Mouse (Mus musculus) fibroblast of lung, adult 2 months (primary cell): ENCODE measurements around the gene Wdr91.
A peak's percentile ranks its signal among the peaks of the same experiment; 100 is the strongest.

Experiments used
- DNase-seq: peaks from one replicate; pipeline ENCODE4 v3.0.0-alpha.2; 2011; ENCODE audit warnings: low read depth

Gene Wdr91

DNA sequence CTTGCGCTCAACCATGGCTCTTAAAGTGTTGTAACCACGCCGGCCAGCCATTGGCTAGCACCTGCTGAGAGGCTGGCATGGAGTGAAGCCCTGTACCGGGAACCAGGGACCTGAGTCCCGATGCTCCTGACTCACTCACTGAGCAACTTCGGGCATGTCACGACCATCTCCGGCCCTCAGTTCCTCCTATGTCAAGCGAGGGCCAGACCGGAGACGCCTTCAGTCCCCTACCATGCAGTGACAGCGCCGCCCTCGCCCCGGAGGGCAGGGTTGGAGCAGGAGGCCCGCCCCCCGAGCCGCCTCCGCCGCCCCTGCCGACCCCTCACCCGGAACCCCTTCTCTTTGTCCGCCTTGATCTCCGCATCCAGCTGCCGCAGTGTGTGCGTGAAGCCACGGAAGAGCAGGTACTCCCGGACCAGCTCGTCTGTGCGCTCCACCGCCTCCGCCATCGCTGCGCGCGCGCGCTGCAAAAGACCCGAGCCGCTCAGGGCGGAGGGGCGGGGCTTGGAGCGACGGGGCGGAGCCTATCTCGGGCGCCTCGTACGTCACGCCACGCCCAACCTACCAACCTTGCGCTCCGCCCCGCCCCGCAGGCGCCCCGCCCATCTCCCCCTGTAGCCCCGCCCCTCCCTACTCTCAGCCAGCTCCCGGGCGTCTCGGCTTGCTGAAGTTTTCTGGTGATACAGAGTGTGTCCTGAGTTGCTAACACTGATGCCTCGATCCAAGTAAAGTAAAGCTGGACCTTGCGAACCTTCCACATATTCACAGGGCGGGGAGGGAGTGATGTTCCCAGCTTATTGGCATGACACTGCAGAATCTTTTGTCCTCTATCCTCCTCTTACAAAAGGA, at the start of gene Wdr91:
Wdr91 (minus strand) TSS at position 506 of the 849 bp plus-strand sequence.
- DNase-seq = peak; percentile 70

DNA sequence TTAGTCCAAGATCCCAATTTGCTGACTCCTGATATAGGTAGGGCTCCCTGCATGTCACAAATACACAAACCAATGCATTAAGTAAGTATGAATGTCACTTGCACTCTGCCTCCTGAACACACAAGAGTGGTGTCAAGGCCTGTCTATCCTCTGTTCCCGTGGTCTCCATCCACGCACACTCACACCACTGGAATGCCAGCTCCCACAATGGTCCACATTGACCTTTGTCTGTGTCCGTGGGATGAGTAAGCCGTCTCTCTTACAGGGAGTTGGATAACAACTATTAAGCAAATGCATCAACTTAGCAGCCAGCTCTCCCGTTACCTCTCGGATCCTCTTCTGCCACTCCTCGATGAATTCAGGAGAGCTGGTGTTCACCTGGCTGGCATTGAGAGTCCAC, 48.5 kb upstream of the Wdr91 start:
- no peak for DNase-seq

DNA sequence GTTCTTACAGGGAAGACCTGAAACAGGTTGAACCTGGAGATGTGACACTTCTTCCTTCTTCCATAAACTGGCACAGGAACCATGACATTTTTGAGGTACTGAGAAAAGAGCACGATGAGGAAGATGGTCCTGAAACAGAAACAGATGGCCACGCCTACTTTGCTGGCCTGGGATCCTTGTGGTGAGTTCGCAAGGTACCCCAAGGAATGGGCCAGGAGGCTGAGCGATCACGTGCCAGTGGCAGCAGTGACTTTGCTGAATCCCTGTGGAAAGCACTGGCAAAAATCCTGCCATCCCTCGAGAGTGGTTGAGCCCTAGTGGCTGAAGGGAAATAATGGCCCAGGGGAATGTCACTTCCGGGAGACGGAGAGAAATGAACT, 45.2 kb upstream of the Wdr91 start:
- DNase-seq = no peak

DNA sequence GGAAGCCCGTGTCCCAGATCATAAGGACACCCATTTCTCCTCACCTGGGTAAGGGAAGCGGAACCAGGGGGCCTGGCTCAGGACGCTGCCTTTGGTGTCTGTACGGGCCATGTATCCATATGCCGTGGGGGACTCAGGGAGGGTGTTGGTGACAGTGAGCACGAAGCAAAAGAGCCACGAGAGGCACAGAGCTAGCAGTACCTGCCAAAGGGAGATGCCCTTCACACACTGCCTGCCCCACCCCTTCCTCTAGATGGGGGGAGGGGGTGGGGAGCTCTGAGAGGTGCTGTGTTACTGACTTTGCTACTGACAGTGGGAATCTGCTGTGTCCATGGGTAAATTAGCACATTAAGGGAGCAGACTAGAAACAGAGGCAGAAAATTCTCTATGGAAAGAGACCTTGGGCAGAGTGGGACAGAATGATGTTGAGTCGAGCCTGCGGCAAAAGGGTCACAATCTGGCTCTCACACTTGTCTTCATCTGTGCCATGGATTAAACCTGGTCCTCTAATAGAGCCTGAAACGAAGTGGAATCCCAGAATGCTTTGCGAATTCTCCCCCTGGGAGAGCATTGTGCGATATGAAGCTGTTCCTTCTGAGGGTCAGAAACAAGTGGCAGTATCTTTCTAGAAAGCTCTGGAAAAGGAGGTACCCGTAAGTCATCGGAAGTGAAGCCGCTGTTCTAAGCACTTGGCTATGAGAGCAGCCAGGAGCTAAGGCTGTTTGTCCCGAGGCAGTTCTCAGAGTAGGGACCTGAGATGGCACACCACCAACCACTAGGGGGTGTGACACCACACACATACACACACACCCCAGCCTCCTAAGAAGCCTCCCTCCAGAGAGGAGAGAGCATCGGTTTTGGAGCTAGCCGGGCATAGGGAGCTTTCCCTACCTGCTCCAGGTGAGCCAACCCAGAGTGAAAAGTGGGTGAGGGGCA, 44.5 kb upstream of the Wdr91 start:
- no peak for DNase-seq

DNA sequence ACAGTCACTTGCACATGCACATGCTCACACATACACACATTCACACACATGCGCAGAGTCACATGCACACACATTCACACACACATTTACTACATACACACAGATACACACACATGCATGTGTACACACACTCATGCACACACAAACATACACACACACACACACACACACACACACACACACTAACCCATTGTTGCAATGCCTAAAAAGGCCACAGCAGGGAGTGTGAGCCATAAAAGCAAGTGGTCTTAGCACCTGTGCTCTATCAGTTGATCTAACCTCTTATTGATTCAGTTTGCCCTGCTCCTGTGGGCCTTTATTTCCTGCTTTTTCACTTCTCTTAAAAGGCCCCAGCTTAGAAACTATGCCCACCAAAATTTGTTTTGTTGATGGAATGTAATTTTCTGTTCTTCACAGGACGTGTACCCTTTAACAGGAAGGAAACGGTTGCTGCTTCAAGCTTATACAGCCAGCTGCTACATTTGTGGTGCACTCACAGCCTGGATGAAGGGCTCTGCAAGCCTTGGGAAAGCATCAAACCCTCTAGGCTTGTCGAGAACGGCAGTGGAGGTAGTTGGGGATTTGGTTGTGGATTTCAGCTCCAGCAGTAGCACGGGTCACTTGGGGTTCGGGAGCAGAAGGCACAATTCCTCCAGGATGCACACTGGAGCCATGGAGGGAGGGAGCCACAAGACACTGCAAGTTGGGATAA, 41.4 kb upstream of the Wdr91 start:
- no peak for DNase-seq

DNA sequence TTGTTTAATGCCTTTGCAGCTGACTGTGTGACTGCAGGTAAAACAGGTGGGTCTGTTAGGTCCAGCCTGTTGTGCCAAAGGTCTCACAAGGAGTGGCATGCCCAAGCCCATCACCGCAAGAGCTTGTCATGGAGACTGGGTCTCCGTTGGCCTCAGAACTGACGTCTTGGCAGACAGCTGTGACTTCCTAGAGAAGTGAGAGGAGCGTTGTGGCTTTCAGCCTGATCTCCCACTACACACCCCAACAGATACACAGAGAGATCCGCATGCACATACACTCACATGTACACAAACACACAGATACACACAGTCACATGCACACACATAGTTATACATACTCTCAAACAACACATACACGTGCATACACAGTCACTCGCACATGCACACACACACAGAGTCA, 40.8 kb upstream of the Wdr91 start:
- no peak for DNase-seq

DNA sequence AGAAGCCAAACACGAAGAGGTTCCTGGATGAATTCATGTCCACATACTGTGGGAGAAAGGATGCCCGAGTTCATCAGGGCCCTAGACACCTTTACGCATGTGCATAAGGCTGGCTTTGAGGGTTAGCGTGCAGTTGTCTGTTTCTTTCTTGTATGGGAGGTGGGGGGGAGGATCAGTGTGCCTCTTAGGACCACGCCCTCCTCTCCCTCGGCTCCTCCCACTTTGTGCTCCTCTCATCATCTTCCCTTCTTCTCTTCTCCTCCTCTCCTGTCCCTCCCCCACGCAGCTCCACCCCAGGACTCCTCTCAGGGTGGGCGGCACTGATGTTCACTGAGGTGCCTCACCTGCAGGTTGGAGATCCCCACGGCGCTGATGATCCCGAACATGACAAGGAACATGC, 37.8 kb upstream of the Wdr91 start:
- DNase-seq = no peak

DNA sequence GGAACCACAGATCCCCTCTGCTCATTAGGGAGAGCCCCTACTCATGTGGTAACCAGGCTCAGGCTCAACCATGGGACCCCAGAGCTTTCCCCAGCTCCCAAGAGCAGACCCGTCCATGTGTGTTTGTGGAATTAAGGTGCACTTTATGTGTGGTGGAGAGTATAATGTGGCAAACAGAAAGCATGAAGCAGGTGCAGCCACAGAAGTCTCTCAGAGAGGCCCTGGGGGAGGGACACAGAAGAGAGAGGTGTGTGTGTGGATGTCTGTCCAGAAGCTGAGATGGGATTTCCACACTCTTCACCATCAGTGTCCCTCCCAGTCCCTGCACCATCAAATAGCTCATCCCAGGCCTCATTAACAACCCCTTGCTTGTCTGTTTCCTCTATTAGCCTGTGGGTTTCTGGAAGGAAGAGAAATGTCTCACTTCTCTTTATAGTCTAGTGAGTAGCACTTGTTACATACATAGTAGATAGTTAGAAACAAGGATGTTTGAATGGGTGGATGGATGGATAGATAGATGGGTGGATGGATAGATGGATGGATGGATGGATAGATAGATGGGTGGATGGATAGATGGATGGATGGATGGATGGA, 35.9 kb upstream of the Wdr91 start:
- no peak for DNase-seq

DNA sequence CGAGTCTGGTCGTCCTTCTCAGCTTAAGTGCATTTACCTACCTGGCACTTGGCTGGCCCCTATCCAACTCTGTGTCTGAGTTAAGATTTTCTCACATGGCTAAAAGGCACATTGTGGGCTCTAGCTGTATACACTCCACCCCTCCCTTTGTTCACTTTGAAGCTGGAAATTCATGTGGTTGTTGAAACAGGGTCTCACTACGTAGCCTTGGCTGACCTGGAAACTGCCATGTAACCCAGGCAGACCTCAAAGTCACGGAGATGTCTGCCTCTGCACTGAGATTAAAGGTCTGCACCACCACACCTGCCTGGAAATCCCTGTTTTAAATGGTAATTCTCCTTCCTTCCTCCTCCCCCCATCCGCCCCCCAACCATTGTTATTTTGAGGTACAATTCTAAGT, 32.8 kb upstream of the Wdr91 start:
- no peak for DNase-seq

DNA sequence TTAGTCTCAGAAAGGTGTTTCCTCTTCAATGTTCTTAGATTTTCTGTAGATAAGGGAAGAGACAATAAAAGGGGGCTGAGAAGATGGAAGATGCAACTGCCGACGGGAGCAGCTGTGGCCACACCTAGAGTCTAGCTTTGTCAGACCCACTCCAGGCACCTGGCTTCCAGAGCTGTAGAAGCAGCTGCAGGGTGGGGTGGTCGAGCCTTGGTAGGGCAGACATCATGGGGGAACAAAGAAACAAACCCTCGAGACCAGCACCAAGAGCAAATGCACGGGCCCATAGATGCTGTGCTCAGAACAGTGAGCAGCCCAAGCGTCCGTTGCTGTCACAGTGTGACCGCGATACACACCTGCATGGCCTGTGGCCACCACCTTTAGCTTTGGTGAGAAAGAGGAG, 31.8 kb upstream of the Wdr91 start:
- no peak for DNase-seq

DNA sequence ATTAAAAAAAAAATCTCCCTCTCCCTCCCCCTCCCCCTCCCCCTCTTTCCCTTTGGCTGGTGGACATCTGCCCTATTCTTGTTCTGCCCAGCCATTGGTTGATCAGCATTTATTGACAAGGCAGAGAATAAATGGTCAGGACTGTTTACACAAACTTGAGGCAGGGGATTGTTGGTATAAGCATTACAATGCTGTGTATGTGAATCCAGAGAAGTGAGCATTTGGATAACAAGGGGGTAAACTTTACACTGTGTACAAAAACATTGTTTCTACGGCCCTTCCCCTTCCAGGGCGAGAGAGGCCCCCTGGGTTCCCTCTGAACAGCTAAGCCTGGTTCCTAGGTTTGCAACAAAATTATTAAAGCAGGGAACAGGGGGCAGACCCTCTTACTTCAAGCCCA, 30.8 kb upstream of the Wdr91 start:
- no peak for DNase-seq

DNA sequence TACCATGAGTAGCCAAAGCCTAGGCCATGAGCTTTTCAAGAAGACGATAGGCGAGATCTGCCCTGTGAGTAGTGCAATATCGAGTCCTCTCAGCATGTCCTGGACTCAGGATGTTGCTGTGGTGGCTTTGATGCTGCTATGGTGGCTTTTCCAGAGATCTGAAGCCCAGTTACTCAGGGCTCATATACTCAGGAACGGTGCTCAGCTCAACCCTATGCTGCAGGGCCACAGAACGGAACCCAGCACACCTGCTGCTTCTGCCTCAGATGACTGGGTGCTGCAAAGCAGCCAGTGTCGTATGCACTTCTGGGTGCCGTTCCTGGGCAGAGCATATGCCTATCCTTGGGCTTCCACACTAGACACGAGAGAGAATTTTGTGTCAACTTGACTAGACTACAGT, 28.8 kb upstream of the Wdr91 start:
- DNase-seq = no peak

DNA sequence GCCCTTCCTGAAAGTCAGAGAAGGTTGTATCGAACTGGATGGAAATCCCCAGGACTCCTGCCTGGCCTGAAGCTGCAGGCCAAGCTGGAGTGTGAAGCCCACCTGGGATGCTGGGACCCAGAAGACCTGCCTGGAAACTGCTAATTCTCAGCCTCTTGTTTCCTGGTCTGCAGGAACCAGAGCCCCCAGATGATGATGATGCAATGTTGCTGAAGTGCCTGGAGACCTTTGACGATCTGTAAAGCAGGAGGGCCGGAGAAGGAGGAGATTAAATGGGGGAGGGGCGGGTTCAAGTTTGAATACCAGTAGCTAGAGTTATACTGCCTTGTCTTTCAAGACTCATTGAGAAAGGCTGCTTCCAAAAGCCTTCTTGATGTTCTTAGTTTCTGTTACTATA, 28.3 kb upstream of the Wdr91 start:
- no peak for DNase-seq

DNA sequence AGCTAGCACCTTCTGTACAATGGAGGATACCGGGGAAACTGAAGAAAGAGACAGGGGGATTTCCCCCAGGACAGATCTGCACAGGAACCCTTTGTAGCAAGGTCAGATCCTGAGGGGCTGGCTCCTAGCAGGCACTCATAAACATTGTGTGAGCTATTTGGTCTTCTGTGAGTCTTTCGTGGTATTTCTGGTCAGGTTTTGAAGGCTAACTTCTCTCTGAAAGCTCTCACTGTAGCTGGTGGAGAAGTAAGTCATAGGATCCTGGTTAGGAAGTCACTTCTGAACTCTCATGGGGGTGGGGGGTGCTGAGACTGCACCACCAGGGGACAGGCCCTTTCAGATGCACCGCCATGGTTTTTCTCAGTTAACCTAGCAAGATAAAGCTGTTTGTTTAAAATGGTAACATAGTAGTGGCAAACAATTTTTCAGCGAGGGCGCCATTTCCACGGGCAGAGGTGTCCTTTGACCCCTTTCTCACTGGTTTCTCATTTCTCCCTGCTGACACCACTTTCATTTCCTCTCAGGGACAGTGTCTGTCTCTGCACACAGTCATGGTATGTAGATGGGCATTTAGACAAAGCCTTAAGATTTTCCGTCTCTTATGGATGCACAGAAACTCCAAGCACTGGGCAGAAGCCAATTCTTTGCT, 27.7 kb upstream of the Wdr91 start:
- DNase-seq = no peak

DNA sequence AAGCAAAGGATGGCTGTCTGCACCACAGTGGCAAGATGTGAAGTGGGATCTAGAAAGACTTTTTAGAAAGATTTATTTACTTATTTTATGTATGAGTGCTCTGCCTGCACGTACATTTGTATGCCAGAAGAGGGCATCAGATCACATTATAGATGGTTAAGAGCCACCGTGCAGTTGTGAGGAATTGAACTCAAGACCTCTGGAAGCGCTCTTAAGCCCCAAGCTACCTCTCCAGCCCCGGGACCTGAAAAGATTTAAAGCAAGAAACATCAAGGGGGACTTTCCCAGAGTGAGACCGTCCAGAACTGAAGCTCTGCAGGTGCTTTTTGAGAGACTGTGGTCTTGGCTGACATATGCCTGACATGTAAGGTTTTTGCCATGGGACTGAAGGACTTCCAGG, 26.1 kb upstream of the Wdr91 start:
- no peak for DNase-seq

DNA sequence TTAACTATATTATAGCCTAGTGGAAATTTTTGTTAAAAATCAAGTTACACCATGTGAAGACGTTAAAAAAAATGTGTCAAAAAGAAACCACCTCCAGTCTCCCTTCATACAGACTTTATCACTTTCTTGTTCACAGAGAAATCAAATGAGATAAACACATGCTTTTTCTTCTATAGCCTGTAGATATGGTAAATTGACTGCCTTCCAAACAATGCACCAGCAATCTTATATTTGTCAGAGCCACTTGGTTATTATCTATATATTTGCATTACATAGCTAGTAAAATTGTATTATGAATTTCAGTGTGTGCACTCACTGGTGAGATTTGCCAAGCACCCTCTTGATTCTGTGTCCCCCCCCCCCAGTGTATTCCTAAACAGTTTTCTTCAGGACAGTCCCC, 22.0 kb upstream of the Wdr91 start:
- DNase-seq = no peak

DNA sequence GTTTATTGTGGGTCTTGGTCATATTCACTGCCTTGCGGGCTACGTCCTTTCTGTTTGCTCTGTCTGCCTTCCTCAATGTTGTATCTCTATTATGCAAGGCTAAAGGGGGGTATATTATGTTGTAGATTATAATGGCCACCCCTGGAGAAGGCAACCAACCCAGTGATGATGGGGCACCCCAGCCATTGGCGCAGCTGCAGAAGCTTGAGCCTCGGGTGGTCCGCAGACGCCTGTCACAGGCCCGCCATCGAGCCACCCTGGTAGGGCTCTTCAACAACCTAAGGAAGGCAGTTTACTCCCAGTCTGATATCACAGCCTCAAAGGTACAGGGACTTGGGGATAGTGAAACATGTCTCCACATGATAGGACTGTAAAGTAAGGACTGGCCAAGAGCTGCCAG, 16.9 kb upstream of the Wdr91 start:
- no peak for DNase-seq

DNA sequence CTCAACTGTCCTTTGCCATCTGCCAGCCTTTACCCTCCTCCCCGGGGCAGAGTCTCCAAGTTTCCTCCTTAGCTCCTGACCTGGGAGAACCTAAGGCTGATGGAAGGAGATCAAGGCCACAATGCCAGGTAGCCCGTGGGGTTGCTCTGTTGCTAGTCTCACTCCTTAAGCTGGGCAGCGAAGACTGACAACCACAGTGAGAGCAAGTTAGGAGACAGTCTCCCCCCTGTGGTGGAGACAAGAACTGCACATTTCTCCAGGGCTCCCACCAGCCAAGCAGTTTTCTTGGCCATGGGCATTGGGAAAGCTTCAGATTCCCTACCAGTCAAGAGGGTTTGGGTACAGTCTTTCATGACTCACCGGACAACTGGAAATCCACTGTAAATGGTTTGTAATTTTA, 16.5 kb upstream of the Wdr91 start:
- DNase-seq = peak; percentile 58

DNA sequence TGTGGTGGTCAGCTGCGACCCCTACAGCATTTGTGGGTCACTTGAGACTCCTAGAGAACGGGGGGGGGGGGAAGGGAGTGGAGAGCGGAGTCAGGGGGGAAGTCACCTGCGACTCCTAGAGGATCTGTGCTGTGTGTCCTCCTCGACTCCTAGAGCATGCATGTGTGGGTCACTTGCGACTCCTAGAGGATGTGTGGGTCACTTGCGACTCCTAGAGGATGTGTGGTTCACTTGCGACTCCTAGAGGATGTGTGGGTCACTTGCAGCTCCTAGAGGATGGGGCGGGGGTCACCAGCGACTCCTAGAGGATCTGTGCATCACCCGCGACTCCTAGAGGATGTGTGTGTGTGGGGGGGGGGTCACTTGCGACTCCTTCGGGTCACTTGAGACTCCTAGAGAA, 11.3 kb upstream of the Wdr91 start:
- peak; percentile 21 for DNase-seq

DNA sequence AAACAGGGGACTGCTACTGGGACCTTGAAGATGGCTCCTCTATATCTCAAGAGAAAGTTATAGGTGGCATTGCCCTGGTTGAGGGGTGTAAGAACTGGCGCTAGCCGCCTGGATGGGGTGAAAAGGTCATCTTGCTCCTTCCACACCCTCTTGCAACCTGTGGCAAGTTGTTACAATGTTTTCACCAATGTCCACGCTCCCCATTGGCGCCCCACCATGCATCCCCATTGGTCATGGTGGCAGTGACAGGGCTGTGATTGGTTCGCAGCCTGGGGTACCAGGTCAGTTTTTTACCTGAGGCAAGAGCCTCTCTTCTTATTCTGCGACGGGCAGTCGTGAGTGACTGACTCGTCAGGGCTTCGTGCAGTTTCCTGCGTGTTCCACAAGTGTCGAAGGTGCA, 10.0 kb upstream of the Wdr91 start:
- DNase-seq = no peak

DNA sequence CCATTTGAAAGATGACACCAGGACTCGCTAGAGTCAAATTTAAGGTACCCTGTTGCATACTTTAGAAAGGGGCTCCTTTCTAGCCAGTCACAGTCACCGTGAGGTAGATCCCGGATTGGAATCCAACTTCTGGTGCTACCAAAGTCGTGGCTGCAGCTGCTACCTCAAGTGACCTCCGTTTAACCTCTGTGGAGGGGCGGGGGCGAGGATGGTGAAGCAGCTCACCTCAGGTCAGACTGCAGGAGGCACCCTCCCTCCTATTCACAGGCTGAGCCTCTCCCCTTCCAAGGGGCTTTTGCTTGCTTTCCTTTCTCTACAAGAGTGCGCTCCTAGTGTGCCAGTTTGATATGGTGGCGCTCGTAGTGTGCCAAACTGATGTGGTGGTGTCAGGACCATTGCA, 9.3 kb upstream of the Wdr91 start, which contains the start of gene Stra8:
Stra8 (plus strand) TSS at position 208 of the 400 bp plus-strand sequence.
- DNase-seq = no peak

DNA sequence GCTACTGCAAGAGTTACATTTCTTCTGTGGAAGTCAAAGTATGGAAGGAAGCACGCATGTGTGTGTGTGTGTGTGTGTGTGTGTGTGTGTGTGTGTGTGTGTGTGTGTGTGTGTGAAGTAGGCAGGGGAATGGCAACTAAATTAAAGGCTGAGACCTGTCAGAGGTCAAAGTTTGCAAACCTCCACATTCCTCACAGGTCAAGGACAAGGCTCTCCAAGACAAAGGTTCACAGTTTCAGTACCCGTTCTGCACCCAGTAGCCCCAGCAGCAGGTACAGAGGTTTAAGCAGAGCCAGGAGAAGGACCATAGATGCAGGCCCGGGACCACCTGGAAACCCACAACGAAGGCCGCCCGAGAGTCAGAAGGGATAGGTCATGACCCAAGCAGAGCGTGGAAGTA, 8.5 kb upstream of the Wdr91 start:
- no peak for DNase-seq
